Mouse (Mus musculus): ENCODE data around the gene Adck1.

- no peak for TF ChIP-seq CTCF (IDR thresholded peaks at IDR 0.05; ENCODE audit: low read depth, low read length)
- TF ChIP-seq POLR2A (IDR thresholded peaks at IDR 0.05; ENCODE audit: extremely low read depth, insufficient read depth, low read length) = no peak
Observed at GRCm38 (mm10) chr12:88457021-88457420, 96.7 kb downstream of the Adck1 start.

Data from liver, adult 2 months (tissue).